Mouse (Mus musculus) testis, adult 2 months (tissue): ENCODE measurements around the gene Efl1.
"Not testable (repeated sequence)": the region's sequence is repeated elsewhere in the genome, so short reads cannot be mapped to it uniquely, and the experiment has no call there.

Experiments
- CTCF ChIP-seq: fragments of 200-500 bp; IDR thresholded peaks from 2 replicates; pipeline ENCODE4 v1.5.1; 2012; ENCODE audit warnings: low read depth, mild to moderate bottlenecking, inconsistent platforms, low read length, moderate library complexity; ENCODE audit not compliant: control insufficient read depth, insufficient read depth, insufficient replicate concordance
- POLR2A ChIP-seq: fragments of 200-500 bp; IDR thresholded peaks from 2 replicates; pipeline ENCODE4 v1.6.1; 2012; ENCODE audit warnings: low read depth, mild to moderate bottlenecking, inconsistent platforms, low read length, moderate library complexity; ENCODE audit not compliant: control insufficient read depth

DNA sequence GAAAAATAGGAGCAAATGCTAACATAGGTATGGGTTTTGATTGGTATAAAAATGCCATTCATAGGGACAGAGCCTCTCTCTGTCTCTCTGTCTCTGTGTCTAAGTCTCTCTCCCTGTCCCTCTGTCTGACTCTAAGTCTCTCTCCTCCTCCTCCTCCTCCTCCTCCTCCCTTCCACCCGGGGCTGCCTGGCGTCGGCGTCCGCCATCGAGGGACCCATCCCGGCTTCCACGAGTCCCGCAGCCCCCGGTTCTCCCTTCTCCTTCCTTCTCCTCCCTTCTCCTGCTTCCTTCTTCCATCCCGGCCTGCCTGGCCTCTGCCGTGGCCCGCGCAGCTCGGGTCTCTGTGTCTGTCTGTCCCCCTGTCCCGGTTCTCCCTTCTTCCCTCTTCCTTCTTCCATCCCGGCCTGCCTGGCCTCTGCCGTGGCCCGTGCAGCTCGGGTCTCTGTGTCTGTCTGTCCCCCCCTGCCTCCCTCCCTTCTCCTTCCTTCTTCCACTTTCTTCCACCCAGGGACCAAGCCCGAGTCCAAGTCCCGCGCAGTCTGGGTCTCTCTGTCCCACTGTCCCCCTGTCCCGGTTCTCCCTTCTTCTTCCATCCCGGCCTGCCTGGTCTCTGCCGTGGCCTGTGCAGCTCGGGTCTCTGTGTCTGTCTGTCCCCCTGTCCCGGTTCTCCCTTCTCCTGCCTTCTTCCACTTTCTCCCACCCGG, 122.7 kb downstream of the Efl1 start:
- TF ChIP-seq CTCF, POLR2A: not testable (repeated sequence)
